Mouse (Mus musculus) layer of hippocampus, adult 11-12 months (tissue): ENCODE measurements around the gene Ndufb4.
A peak's percentile ranks its signal among the peaks of the same experiment; 100 is the strongest.
"Not testable (repeated sequence)": the region's sequence is repeated elsewhere in the genome, so short reads cannot be mapped to it uniquely, and the experiment has no call there.

Experiments
- DNase-seq: peaks from one replicate; pipeline ENCODE4 v3.0.0; 2022; ENCODE audit warnings: low spot score

Gene Ndufb4

GRCm38 (mm10) chr16:37653731-37654657 is at the start of gene Ndufb4:
Ndufb4 (minus strand) TSS chr16:37654453.
- peak; percentile 96 for DNase-seq

- no peak for DNase-seq
These were observed 49.6 kb upstream of the Ndufb4 start for GRCm38 (mm10) chr16:37703884-37704283.

- DNase-seq, result not testable (repeated sequence)
These were observed 45.8 kb upstream of the Ndufb4 start for GRCm38 (mm10) chr16:37700071-37700470.

- no peak for DNase-seq
These were observed 44.5 kb upstream of the Ndufb4 start for GRCm38 (mm10) chr16:37698767-37699166.

DNA sequence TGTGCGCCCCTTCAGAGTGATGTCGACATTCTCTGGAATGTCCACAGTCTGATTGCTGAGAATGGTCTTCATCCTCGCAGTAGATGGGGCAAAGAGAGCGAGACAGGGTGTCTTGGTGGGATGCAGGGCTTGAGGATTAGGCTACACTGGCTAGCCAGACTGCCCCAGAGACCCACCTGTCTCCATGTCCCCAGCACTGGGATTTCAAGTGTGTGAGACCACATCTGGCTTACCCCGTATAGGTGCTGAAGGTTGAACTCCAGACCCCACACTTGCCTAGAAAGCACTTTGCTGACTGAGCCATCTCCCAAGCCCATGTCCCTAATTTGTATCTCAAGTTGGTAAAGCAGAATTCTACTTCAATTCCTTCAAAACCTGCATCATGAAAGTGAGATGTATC is 43.0 kb upstream of the Ndufb4 start:
- DNase-seq, result no peak

DNA sequence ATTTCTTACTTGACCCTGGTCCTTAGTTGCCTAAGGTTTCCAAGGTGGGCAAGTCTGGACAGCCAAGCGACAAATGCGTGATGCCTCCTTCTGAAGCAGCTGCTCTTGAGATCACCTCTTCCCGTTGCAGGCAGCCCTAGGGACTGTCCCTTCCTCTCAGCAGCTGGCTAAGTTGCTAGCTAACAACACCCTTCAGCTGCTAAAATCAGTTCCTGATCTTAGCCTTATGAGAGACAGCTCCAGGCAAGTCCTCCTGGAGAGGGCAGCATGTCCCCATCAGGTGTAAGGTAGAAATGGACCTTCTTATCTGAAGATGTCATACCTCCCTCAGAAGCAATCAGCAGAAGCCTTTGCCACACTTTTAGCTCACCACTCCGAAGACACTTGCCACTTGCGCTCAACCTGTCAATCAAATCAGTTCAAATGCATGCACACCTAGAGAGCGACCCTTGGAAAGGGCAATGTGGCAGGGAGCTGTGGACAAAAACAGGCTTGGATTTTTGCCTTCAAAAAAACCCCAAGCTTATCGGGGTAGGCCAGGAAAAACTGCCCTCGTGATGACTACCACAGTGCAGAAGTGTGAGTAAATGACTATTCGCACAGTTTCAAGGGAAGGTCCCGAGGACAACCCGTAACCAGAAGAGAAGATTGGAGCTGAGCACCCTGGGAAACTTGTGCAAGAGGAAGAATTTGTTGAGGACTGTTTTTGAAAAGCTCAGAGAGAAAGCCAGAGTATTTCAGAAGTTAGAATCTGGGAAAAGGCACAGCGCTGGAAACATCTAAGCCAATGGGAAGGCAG is 36.9 kb upstream of the Ndufb4 start:
- no peak for DNase-seq

DNA sequence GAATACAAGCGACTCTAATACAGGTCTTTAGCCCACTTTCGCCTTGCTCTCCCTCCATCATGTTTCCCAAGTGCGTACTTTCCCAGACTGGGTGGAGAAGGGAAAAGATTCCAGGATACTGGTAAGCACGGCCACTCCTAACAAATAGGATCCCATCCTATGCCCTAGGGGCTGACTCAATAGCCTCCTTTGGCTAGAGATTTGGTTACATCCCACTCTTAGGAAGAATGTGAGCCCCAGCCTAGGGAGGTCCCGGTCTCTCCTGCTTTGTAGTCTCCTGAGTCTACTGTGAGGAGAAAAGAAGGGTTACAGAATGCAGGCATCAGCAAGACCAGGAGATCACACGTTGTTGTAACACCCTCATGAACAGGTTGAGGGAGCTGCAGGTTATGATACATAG is 36.2 kb upstream of the Ndufb4 start:
- no peak for DNase-seq

DNA sequence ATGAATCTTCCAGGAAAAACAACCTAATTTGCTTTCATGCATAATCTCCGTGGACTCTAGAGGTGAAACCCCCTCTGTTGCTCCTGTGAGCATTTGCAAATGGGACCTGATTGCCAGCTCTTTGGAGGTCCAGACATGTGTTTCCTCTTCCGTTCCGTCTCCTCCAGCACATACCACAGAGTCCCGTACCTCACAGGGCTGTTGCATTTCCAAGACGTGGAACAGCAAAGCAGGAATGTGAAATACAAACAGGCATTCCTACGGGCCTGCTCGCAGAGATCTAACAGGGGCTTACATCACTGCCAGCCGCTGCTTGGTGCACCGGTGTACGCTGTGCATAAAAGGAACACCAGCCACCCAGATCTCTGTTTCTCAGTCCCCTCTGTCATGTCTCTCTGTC is 35.7 kb upstream of the Ndufb4 start:
- DNase-seq, result no peak

DNA sequence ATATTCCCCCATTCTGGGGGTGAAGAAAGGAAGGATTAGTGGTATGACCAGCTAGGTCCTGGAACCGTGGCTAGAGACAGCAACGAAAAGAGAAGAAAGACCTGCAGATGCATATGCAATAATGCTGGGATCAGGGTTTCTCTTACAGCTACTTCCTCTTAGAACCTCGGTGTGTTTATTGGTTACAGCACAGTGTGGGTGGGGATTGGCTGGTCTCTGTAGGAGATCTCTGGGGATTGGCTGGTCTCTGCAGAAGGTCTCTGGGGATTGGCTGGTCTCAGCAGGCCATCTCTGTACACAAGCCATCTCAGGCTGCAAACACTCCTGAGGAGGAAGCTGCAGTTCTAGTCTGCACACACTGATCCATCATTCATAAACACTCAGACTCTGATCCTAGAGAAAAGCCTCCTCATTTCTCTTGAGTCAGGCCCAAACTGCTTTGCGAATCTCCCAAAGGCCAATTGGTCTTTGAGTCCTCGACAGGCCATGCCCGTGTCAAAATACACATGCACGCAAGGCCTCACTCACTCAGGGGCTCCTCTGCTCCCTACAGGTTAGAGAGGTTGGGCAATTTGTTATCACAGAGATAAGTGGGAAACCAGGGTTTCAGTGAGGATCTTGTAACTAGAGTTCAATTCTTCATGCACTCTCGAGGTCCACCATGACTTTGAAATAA is 35.1 kb upstream of the Ndufb4 start:
- no peak for DNase-seq

GRCm38 (mm10) chr16:37688181-37688580 is 33.9 kb upstream of the Ndufb4 start:
- no peak for DNase-seq

DNA sequence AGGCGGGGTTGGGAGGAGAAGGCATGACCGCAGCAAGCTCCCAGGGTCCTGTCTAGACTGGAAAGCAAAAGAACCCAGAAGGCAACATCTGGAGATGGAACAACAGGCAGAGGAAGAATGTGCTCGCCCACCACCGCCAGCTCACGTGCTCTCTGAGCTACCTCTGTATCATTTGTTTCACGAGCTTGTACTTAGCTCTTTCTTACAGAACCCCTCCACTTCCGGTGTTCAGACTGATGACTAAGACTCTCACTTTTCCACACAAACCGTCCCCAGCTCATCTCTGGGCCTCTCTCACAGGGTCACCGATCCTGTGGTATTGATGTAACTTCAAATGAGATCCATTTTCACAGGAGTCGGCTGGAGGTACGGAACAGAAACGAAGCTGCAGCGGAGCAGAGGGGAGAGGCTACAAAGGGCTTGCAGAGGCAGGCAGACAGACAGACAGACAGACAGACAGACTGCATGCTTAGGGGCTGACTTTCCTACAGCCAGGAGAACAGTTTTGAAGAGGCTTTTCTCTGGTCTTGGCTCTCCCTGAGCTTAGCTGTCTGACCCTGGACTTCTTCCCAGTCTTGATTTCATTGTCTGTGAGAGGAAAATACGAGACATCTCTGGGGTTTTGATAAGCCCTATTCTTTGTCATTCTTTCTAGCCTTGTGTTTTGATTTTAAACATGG is 33.2 kb upstream of the Ndufb4 start:
- no peak for DNase-seq

GRCm38 (mm10) chr16:37686834-37687233 is 32.6 kb upstream of the Ndufb4 start:
- DNase-seq, result no peak

DNA sequence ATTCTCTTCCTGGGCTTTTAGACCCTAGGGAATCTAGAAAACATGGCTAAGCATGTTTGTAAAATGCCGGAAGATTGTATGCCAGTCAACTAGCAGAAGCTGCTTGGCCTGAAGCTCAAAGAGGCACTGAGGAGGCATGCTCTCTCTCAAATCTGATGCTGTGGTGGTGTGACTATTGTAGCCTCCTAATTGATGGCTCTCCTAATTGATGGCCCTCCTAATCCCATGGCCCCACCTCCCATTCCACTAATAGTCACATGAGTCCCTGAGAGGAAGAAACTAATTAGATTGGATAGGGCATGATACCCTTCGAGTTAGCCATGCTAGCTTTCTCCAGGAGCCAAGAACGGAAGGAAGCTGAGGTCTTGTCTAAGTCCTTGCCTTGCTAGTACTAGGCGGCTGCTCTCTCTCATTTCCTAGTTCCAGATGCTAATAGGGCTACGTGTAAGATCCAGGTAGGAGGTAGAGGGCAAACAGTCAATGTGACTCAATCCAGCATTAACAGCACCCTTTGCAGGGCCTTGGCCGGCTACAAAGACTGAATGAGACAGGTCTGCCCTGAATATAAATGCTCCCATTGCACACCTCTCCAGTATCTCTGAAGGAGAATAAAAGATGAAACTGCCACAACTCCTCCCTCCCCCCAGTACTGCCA is 31.8 kb upstream of the Ndufb4 start:
- no peak for DNase-seq

- peak; percentile 80 for DNase-seq
These were observed 30.6 kb upstream of the Ndufb4 start for GRCm38 (mm10) chr16:37684634-37685441.

- peak; percentile 36 for DNase-seq
These were observed 30.0 kb upstream of the Ndufb4 start for GRCm38 (mm10) chr16:37684259-37684633.

DNA sequence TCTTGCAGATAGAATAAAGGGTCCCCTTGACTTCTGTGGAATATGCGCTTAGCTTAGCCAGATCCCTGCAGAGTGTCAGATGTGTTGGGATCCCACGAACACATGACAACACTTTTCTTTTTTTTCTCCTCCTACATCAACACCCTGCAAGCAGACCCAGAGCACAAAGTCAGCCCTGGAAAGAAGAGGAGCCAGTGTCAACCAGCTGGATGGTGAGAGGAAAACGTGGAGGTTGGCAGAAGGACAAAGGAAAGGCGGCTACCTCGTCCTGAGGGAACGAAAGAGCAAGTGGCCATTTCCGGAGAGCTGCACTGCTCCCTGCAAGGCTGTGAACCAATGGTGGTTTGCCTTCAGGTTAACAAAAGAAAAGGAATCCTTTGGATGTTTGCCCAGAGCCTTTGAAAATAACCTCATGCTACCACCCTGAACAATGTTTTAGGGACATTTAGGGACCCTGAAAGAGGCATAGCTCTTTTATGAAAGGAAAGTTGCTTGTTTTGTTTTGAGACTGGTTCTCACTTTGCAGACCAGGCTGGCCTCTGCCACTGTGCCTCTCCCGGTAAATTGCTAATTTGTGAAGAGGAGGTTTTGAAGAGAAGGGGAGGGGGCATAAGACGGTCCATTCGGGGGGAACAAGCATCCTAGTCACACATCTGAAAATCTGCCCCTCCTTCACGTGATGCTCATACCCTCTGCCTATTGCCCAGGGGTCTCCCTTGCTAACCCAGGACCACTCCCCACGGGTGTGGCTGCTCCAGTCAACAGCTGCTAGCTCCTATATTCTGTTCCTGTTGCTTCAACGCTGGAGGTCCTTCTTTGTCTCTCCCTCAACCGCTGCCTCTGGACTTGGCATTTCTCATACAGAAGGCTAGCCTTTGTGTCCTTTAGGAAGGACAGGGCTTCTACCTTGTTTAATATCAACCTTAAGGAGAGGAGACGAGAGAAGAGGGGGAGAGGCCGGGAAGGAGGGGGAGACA is 29.2 kb upstream of the Ndufb4 start:
- DNase-seq, result peak; percentile 37

DNA sequence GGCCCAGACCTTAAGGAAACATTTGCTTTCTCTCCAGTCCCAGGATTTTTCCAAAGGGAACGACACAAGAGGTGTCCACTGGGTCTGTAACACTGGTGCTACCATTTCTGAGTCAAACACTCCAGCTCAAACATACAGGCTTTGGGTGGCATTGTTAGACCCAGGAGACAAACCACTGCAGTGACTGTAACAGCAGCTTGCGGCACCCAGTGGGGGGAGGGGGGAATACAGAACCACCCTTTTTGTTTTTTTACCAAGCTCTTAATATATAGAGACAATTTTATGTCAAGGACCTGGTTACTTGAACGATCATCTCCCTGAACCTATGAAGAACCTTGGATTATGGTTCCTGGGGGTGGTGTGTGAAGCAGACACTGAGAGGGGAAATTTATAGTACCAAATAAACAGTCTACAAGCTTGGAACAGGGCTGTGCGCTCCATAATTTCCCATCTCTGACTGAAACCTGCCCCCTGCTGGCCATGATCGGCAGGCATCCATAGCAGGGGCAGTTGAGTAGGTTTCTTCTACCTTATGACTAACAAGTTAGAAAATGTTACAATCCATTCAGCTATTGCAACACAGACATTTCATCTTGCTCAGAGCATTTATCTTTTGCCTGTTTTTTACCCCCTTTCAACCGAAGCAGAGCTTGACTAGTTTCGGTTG is 28.2 kb upstream of the Ndufb4 start:
- DNase-seq, result peak; percentile 94

DNA sequence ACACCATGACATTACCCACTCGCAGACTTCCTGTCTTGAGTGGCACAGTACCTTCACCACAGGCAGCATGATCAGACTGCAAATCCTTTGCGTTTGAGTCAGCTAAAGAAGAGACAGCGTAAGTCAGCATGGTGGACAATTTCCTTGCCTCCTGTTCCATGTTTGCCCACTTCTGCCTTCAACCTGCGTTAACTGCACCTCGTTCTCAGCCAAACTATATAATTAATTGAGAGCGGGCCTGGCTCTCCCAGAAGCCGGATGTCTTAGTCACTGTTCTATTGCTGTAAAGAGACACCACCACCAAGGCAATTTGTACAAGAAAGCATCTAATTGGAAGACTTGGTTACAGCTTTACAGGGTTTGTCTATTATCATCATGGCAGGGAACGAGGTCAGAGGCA is 26.6 kb upstream of the Ndufb4 start:
- no peak for DNase-seq

DNA sequence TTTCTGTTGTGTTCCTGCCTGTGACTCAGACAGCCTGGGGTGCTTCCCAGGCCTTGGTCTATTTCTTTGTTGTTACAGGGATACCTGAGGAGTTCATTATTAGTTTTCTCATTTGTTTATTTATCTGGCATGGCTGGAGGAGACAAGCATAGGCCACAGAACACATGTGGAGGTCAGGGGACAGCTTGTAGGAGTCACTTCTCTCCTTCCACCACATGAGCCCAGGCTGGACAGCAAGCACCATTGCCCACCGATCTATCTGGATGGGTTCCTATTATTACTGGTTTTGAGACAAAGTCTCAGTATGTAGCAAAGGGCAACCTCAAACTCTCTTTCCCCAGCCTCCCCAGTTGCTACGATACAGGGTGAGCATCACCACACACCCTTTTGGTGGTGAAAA is 26.0 kb upstream of the Ndufb4 start:
- no peak for DNase-seq
